In the genomic region with DNA sequence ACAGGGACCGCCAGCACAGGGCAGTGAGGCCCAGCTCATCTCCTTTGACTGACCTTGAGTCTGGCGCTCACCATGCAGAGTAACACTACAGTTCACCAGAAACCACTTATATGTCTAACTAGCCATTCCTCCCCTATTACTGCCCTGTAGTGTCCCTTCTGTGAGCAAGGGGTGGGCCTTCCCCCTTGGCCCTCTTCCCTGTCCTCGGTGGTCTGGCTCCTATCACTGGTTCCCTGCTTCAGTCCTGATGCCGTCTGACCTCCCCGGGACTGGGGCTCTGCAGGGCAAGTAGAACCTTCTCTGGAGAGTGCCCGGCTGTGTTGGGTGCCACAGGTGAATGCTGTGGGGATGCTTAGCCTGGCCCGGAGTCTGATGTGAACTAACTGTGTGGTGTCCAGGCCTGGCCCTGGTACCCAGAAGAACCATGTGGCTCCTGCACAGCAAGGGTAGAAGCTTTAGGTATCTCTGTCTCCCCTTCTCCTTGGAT, we compare ENCODE assay signal across 9 mouse cellular contexts. TPM values are rescaled to one million over a fixed set of nuclear protein-coding genes. Genes with fewer than 3 reads are reported as not detected.
A peak's percentile ranks its signal among the peaks of the same experiment; 100 is the strongest.
DNase-seq lines count a peak whose midpoint lies in the region; ATAC-seq and TF ChIP-seq lines count a peak whose summit lies in the region.
"Had no signal": no experiment of that assay in that cellular context is flagged by ENCODE, and none has a peak within 500 bp of the region (broad histone marks: within the 10 kb centered on the region; RNA-seq: fewer than 3 reads in every experiment).

No protein-coding gene starts in this region.

- peak overlapping the region; percentile 87; the same call in 1 of the 2 replicates for H3K4me2 ChIP-seq in forebrain, embryonic 11.5 days (ENCODE audit: low read depth, low read length, severe bottlenecking)
- H3K4me2 ChIP-seq in neural tube, embryonic 13.5 days, result peak overlapping the region; percentile 97

- no peak for TF ChIP-seq CTCF in left cerebral cortex, adult 2 months (IDR thresholded peaks at IDR 0.05)

- intact Hi-C loops in left cerebral cortex, adult 2 months (cut with DNase I), result no loop called here

- H3K36me3 ChIP-seq in forebrain, embryonic 11.5 days (ENCODE audit: control insufficient read depth, insufficient read depth, low read length), result peaks cover 17% of the 10 kb centered on the region; the same call in 1 of the 2 replicates
- peaks cover 88% of the 10 kb centered on the region for H3K36me3 ChIP-seq in limb, embryonic 10.5 days
- peaks cover 78% of the 10 kb centered on the region for H3K36me3 ChIP-seq in neural tube, embryonic 13.5 days

- no peaks in the 10 kb centered on the region for H3K27me3 ChIP-seq in forebrain, embryonic 11.5 days (ENCODE audit: control insufficient read depth, insufficient read depth, low read length)
- no peaks in the 10 kb centered on the region for H3K27me3 ChIP-seq in limb, embryonic 10.5 days (ENCODE audit: low read depth, poor library complexity, severe bottlenecking)
- H3K27me3 ChIP-seq in neural tube, embryonic 13.5 days, result no peaks in the 10 kb centered on the region

- no peak for ATAC-seq in forebrain, embryonic 11.5 days (replicated peaks; ENCODE audit: low FRiP score)
- ATAC-seq in neural tube, embryonic 13.5 days (ENCODE audit: low read depth), result 0 out of 2 replicates have a peak, but pooled peaks have one; percentile 11

- 89% methylated on average over 7 of the region's 7 CpGs for WGBS in forebrain, embryonic 11.5 days
- 90% methylated on average over 7 of the region's 7 CpGs for WGBS in limb, embryonic 10.5 days
- 85% methylated on average over 7 of the region's 7 CpGs for WGBS in neural tube, embryonic 13.5 days

- no peaks in the 10 kb centered on the region for H3K9me3 ChIP-seq in forebrain, embryonic 11.5 days (ENCODE audit: control insufficient read depth, low read length)
- H3K9me3 ChIP-seq in limb, embryonic 10.5 days (replicated peaks), result no peaks in the 10 kb centered on the region
- H3K9me3 ChIP-seq in neural tube, embryonic 13.5 days, result no peaks in the 10 kb centered on the region

- H3K4me1 ChIP-seq in forebrain, embryonic 11.5 days (replicated peaks; ENCODE audit: control insufficient read depth, insufficient read depth, low read length), result peaks cover 10% of the 10 kb centered on the region
- H3K4me1 ChIP-seq in limb, embryonic 10.5 days, result peaks cover 21% of the 10 kb centered on the region
- peaks cover 21% of the 10 kb centered on the region for H3K4me1 ChIP-seq in neural tube, embryonic 13.5 days (replicated peaks)

- 0 out of 2 replicates have a peak overlapping the region, but pooled peaks have one; percentile 95 for H3K27ac ChIP-seq in left cerebral cortex, adult 2 months
- peak overlapping the region; percentile 76; the same call in 1 of the 2 replicates for H3K27ac ChIP-seq in forebrain, embryonic 11.5 days (ENCODE audit: low read depth, low read length)
- peak overlapping the region; percentile 95 for H3K27ac ChIP-seq in limb, embryonic 10.5 days
- peak overlapping the region; percentile 91; the same call in 1 of the 2 replicates for H3K27ac ChIP-seq in neural tube, embryonic 13.5 days (replicated peaks)

- peak overlapping the region; percentile 94 for H3K9ac ChIP-seq in forebrain, embryonic 11.5 days (ENCODE audit: low read length)
- peak overlapping the region; percentile 87 for H3K9ac ChIP-seq in neural tube, embryonic 13.5 days

- no peak for DNase-seq in left cerebral cortex, adult 2 months (ENCODE audit: extremely low spot score in 1 of 2, low spot score in 2 of 2)
- DNase-seq in left cerebral cortex, adult 8-10 months (ENCODE audit: low spot score in 2 of 2), result no peak
- no peak for DNase-seq in forebrain, embryonic 11.5 days (ENCODE audit: low spot score)
- no peak for DNase-seq in limb, embryonic 10.5 days (ENCODE audit: low spot score)
- no peak for DNase-seq in left cerebral cortex, adult 11 months (ENCODE audit: low spot score)
- DNase-seq in layer of hippocampus, adult 8-10 months (ENCODE audit: low spot score in 2 of 2), result no peak
- DNase-seq in ovary, postnatal 36 days (ENCODE audit: low spot score), result no peak
- DNase-seq: left cerebral cortex, postnatal 4 days had no signal

- H3K4me3 ChIP-seq in left cerebral cortex, adult 2 months, result no peak overlapping the region
- H3K4me3 ChIP-seq in forebrain, embryonic 11.5 days (ENCODE audit: low read depth, low read length), result no peak overlapping the region
- H3K4me3 ChIP-seq in limb, embryonic 10.5 days, result peak overlapping the region; percentile 98
- H3K4me3 ChIP-seq in neural tube, embryonic 13.5 days, result 0 out of 2 replicates have a peak overlapping the region, but pooled peaks have one; percentile 97

RNA-seq across cellular contexts. Expression of gene Mrpl12, which starts 0.9 kb away (rescaled TPM):
- total RNA-seq in left cerebral cortex, adult 2 months (2021), result 10 to 100 TPM; 66.1 to 68.3 TPM
- total RNA-seq in left cerebral cortex, adult 8-10 months (2022), result 10 to 100 TPM; 63.2 to 67.7 (median 64.4) TPM
- 152 and 160 TPM in 2 replicates for polyA plus RNA-seq in forebrain, embryonic 11.5 days (2014; fragmentation: Nextera tagmentation; extraction: Ambion mirVana)
- polyA plus RNA-seq in limb, embryonic 10.5 days (2016; fragmentation: Nextera tagmentation; extraction: Ambion mirVana), result 187 and 250 TPM in 2 replicates
- 123 and 124 TPM in 2 replicates for polyA plus RNA-seq in neural tube, embryonic 13.5 days (2015; fragmentation: Nextera tagmentation; extraction: Ambion mirVana)
- 10 to 100 TPM; 63.7 to 66.0 (median 64.4) TPM for total RNA-seq in layer of hippocampus, adult 8-10 months (2022)

RNA-seq across cellular contexts. Expression of gene Slc25a10, which starts 8.1 kb away (rescaled TPM):
- total RNA-seq in left cerebral cortex, adult 2 months (2021), result 10 to 100 TPM; 17.7 to 21.3 TPM
- total RNA-seq in left cerebral cortex, adult 8-10 months (2022), result 10 to 100 TPM; 21.2 to 25.8 (median 24.0) TPM
- polyA plus RNA-seq in forebrain, embryonic 11.5 days (2014; fragmentation: Nextera tagmentation; extraction: Ambion mirVana), result 50.9 and 57.5 TPM in 2 replicates
- polyA plus RNA-seq in limb, embryonic 10.5 days (2016; fragmentation: Nextera tagmentation; extraction: Ambion mirVana), result 69.0 and 71.8 TPM in 2 replicates
- 29.3 and 31.1 TPM in 2 replicates for polyA plus RNA-seq in neural tube, embryonic 13.5 days (2015; fragmentation: Nextera tagmentation; extraction: Ambion mirVana)
- total RNA-seq in layer of hippocampus, adult 8-10 months (2022), result 10 to 100 TPM; 22.9 to 28.6 (median 25.0) TPM

RNA-seq across cellular contexts. Expression of gene Arl16, which starts 16.1 kb away (rescaled TPM):
- total RNA-seq in left cerebral cortex, adult 2 months (2021), result 10 to 100 TPM; 47.9 to 51.9 TPM
- total RNA-seq in left cerebral cortex, adult 8-10 months (2022), result 10 to 100 TPM; 52.6 to 63.3 (median 56.8) TPM
- 50.1 and 54.2 TPM in 2 replicates for polyA plus RNA-seq in forebrain, embryonic 11.5 days (2014; fragmentation: Nextera tagmentation; extraction: Ambion mirVana)
- polyA plus RNA-seq in limb, embryonic 10.5 days (2016; fragmentation: Nextera tagmentation; extraction: Ambion mirVana), result 54.2 and 65.6 TPM in 2 replicates
- 64.8 and 70.8 TPM in 2 replicates for polyA plus RNA-seq in neural tube, embryonic 13.5 days (2015; fragmentation: Nextera tagmentation; extraction: Ambion mirVana)
- 10 to 100 TPM; 46.9 to 50.6 (median 50.3) TPM for total RNA-seq in layer of hippocampus, adult 8-10 months (2022)

RNA-seq across cellular contexts. Expression of gene Ccdc137, which starts 25.6 kb away (rescaled TPM):
- total RNA-seq in left cerebral cortex, adult 2 months (2021), result 10 to 100 TPM; 28.4 to 28.5 TPM
- total RNA-seq in left cerebral cortex, adult 8-10 months (2022), result 10 to 100 TPM; 16.8 to 25.8 (median 22.1) TPM
- polyA plus RNA-seq in forebrain, embryonic 11.5 days (2014; fragmentation: Nextera tagmentation; extraction: Ambion mirVana), result 30.3 and 33.8 TPM in 2 replicates
- 48.9 and 56.7 TPM in 2 replicates for polyA plus RNA-seq in limb, embryonic 10.5 days (2016; fragmentation: Nextera tagmentation; extraction: Ambion mirVana)
- 26.3 and 26.9 TPM in 2 replicates for polyA plus RNA-seq in neural tube, embryonic 13.5 days (2015; fragmentation: Nextera tagmentation; extraction: Ambion mirVana)
- 10 to 100 TPM; 24.7 to 37.0 (median 27.4) TPM for total RNA-seq in layer of hippocampus, adult 8-10 months (2022)

RNA-seq across cellular contexts. Expression of gene Oxld1, which starts 25.6 kb away (rescaled TPM):
- 10 to 100 TPM; 13.8 to 15.8 TPM for total RNA-seq in left cerebral cortex, adult 2 months (2021)
- total RNA-seq in left cerebral cortex, adult 8-10 months (2022), result 10 to 100 TPM; 13.6 to 20.6 (median 17.4) TPM
- 11.3 and 11.6 TPM in 2 replicates for polyA plus RNA-seq in forebrain, embryonic 11.5 days (2014; fragmentation: Nextera tagmentation; extraction: Ambion mirVana)
- polyA plus RNA-seq in limb, embryonic 10.5 days (2016; fragmentation: Nextera tagmentation; extraction: Ambion mirVana), result 9.7 and 10.5 TPM in 2 replicates
- 8.5 and 10.4 TPM in 2 replicates for polyA plus RNA-seq in neural tube, embryonic 13.5 days (2015; fragmentation: Nextera tagmentation; extraction: Ambion mirVana)
- 10 to 100 TPM; 15.7 to 19.0 (median 17.2) TPM for total RNA-seq in layer of hippocampus, adult 8-10 months (2022)

Comparison
In these comparisons a context has a peak if more than half of its experiments do, and no peak if none do; other contexts are left out.
1. H3K4me3 ChIP-seq: peak in limb, embryonic 10.5 days (single experiment) and neural tube, embryonic 13.5 days (single experiment); none in left cerebral cortex, adult 2 months (single experiment) and forebrain, embryonic 11.5 days (single experiment).
2. Peak in every context shown above with its lines, with median percentiles within 50 percentile points of each other: H3K27ac ChIP-seq.